In genomic region chr8:70316511-70317504, GRCm38 (mm10) we compare ENCODE assay signal across 7 mouse cellular contexts. TPM values are rescaled to one million over a fixed set of nuclear protein-coding genes. Genes with fewer than 3 reads are reported as not detected.
DNase-seq lines count a peak whose midpoint lies in the region; ATAC-seq and TF ChIP-seq lines count a peak whose summit lies in the region.

No protein-coding gene starts in this region.

- no peak for TF ChIP-seq CTCF in E14TG2a.4 (conservative IDR thresholded peaks at IDR 0.05; ENCODE audit: low read length)
- no peak for TF ChIP-seq CTCF in left cerebral cortex, adult 2 months (IDR thresholded peaks at IDR 0.05)

- peak; percentile 88 for ATAC-seq in midbrain, embryonic 15.5 days (replicated peaks)

- H3K4me1 ChIP-seq in E14TG2a.4 (replicated peaks; ENCODE audit: low read depth, low read length) (peaks cover 27% of the 10 kb centered on the region), ES-E14 (ENCODE audit: control insufficient read depth in 2 of 2, insufficient read depth in 2 of 2, low read length in 2 of 2, poor library complexity in 1 of 2) (peaks cover 0 to 7% of the 10 kb centered on the region in 2 experiments; a peak in 1 of 4 replicates)
- H3K4me1 ChIP-seq in midbrain, embryonic 15.5 days = peaks cover 31% of the 10 kb centered on the region

- H3K9ac ChIP-seq in ES-E14 (ENCODE audit: insufficient read depth, low read depth, low read length, poor library complexity, severe bottlenecking) = peak overlapping the region; percentile 62; the same call in 1 of the 2 replicates
- peak overlapping the region; percentile 93 for H3K9ac ChIP-seq in midbrain, embryonic 15.5 days

- WGBS in midbrain, embryonic 15.5 days = 5% methylated on average over 15 of the region's 15 CpGs

- H3K4me3 ChIP-seq in E14TG2a.4 (replicated peaks; ENCODE audit: low read length) (peak overlapping the region; percentile 81), ES-E14 (ENCODE audit: insufficient read depth in 1 of 2, low read depth in 1 of 2, low read length in 2 of 2, poor library complexity in 1 of 2, severe bottlenecking in 1 of 2) (peak overlapping the region; percentile 71 to 72; a peak in 3 of 4 replicates)
- H3K4me3 ChIP-seq in left cerebral cortex, adult 2 months = peak overlapping the region; percentile 93
- H3K4me3 ChIP-seq in midbrain, embryonic 15.5 days = peak overlapping the region; percentile 84

- peaks cover 22% of the 10 kb centered on the region for H3K36me3 ChIP-seq in E14TG2a.4 (ENCODE audit: insufficient read depth, low read length)
- peaks cover 12% of the 10 kb centered on the region; the same call in 1 of the 2 replicates for H3K36me3 ChIP-seq in ES-E14 (ENCODE audit: control insufficient read depth, insufficient read depth, low read length, poor library complexity, severe bottlenecking)
- peaks cover 7% of the 10 kb centered on the region; the same call in 1 of the 2 replicates for H3K36me3 ChIP-seq in midbrain, embryonic 15.5 days (replicated peaks)

- no peaks in the 10 kb centered on the region for H3K9me3 ChIP-seq in E14TG2a.4 (ENCODE audit: low read length)
- H3K9me3 ChIP-seq in ES-E14 (ENCODE audit: control insufficient read depth, insufficient read depth, low read depth, low read length) = no peaks in the 10 kb centered on the region
- no peaks in the 10 kb centered on the region for H3K9me3 ChIP-seq in midbrain, embryonic 15.5 days

- H3K4me2 ChIP-seq in midbrain, embryonic 15.5 days = peak overlapping the region; percentile 95

- intact Hi-C loops in left cerebral cortex, adult 2 months (cut with DNase I) = no loop called here

- DNase-seq in ES-E14 (ENCODE audit: low read depth, low spot score) = peak; percentile 76
- DNase-seq in embryo, embryonic 10.5 days (ENCODE audit: low spot score) = peak; percentile 93
- peak; percentile 36 for DNase-seq in gastrocnemius, postnatal 25 days
- peak; percentile 83 to 88 for DNase-seq in left cerebral cortex, adult 2 months (ENCODE audit: extremely low spot score in 1 of 2, low spot score in 2 of 2)
- no peak for DNase-seq in spleen, adult 12 weeks (ENCODE audit: low spot score)

- in situ Hi-C loops in ES-E14 (cut with MboI; ENCODE audit: low sequenced_read_pairs in 2 of 2, unreplicated experiment in 2 of 2) = no loop called here

- H3K27me3 ChIP-seq in E14TG2a.4 (ENCODE audit: insufficient read depth, low read length) = peaks cover 29% of the 10 kb centered on the region
- no peaks in the 10 kb centered on the region for H3K27me3 ChIP-seq in midbrain, embryonic 15.5 days (replicated peaks)

- no peak overlapping the region for H3K27ac ChIP-seq in ES-E14 (ENCODE audit: insufficient read depth, low read depth, low read length, poor library complexity, severe bottlenecking)
- peak overlapping the region; percentile 97 for H3K27ac ChIP-seq in left cerebral cortex, adult 2 months
- H3K27ac ChIP-seq in midbrain, embryonic 15.5 days = peak overlapping the region; percentile 97

TF ChIP-seq in ES-E14, 5 proteins besides CTCF, POLR2A, EP300 and RAD21:
- TF ChIP-seq HCFC1 (IDR thresholded peaks at IDR 0.05; ENCODE audit: borderline replicate concordance, insufficient read depth, low read length) (no peak), MAFK (IDR thresholded peaks at IDR 0.05; ENCODE audit: insufficient read depth, low read depth, low read length) (no peak), ZNF384 (IDR thresholded peaks at IDR 0.05; ENCODE audit: low read depth, low read length) (no peak), ZC3H11A (IDR thresholded peaks at IDR 0.05; ENCODE audit: borderline replicate concordance, low read depth, low read length) (no peak), CHD2 (IDR thresholded peaks at IDR 0.05; ENCODE audit: low read depth, low read length) (no peak)

RNA-seq across cellular contexts. Expression of gene Cers1, which starts 1.2 kb away (rescaled TPM):
- 1.9 and 4.7 TPM in 2 replicates for total RNA-seq in ES-E14 (2012; rRNA removed)
- 10 to 100 TPM; 13.8 to 15.8 TPM for total RNA-seq in gastrocnemius, postnatal 25 days (2021)
- 100 to 1,000 TPM in 1 of 2 experiments, 10 to 100 TPM in 1; 94.8 to 104 TPM for total RNA-seq in left cerebral cortex, adult 2 months (2021)
- 38.2 and 40.1 TPM in 2 replicates for polyA plus RNA-seq in midbrain, embryonic 15.5 days (2015; fragmentation: Nextera tagmentation; extraction: Ambion mirVana)

RNA-seq across cellular contexts. Expression of gene Gdf1, which starts 12.8 kb away (rescaled TPM):
- 7.5 and 24.5 TPM in 2 replicates for total RNA-seq in ES-E14 (2012; rRNA removed)
- total RNA-seq in gastrocnemius, postnatal 25 days (2021) = 1 to 10 TPM in 1 of 2 experiments, under 1 TPM in 1; 0.72 to 2.5 TPM
- 10 to 100 TPM in 1 of 2 experiments, 1 to 10 TPM in 1; 8.2 to 17.1 TPM for total RNA-seq in left cerebral cortex, adult 2 months (2021)
- polyA plus RNA-seq in midbrain, embryonic 15.5 days (2015; fragmentation: Nextera tagmentation; extraction: Ambion mirVana) = 5.3 and 7.4 TPM in 2 replicates

RNA-seq across cellular contexts. Expression of gene Cope, which starts 14.5 kb away (rescaled TPM):
- 101 and 112 TPM in 2 replicates for total RNA-seq in ES-E14 (2012; rRNA removed)
- 100 to 1,000 TPM; 113 to 119 TPM for total RNA-seq in gastrocnemius, postnatal 25 days (2021)
- total RNA-seq in left cerebral cortex, adult 2 months (2021) = 100 to 1,000 TPM; 137 to 145 TPM
- 299 and 322 TPM in 2 replicates for polyA plus RNA-seq in midbrain, embryonic 15.5 days (2015; fragmentation: Nextera tagmentation; extraction: Ambion mirVana)

RNA-seq across cellular contexts. Expression of gene Ddx49, which starts 14.5 kb away (rescaled TPM):
- 71.0 and 73.3 TPM in 2 replicates for total RNA-seq in ES-E14 (2012; rRNA removed)
- total RNA-seq in gastrocnemius, postnatal 25 days (2021) = 10 to 100 TPM; 26.9 to 30.7 TPM
- 10 to 100 TPM; 43.9 to 47.5 TPM for total RNA-seq in left cerebral cortex, adult 2 months (2021)
- 44.5 and 48.0 TPM in 2 replicates for polyA plus RNA-seq in midbrain, embryonic 15.5 days (2015; fragmentation: Nextera tagmentation; extraction: Ambion mirVana)

RNA-seq across cellular contexts. Expression of gene Homer3, which starts 34.2 kb away (rescaled TPM):
- 34.4 and 39.0 TPM in 2 replicates for total RNA-seq in ES-E14 (2012; rRNA removed)
- 1 to 10 TPM; 3.0 to 4.7 TPM for total RNA-seq in gastrocnemius, postnatal 25 days (2021)
- total RNA-seq in left cerebral cortex, adult 2 months (2021) = 1 to 10 TPM; 6.9 to 7.3 TPM
- polyA plus RNA-seq in midbrain, embryonic 15.5 days (2015; fragmentation: Nextera tagmentation; extraction: Ambion mirVana) = 37.9 and 41.2 TPM in 2 replicates

Comparison
In these comparisons a context has a peak if more than half of its experiments do, and no peak if none do; other contexts are left out.
1. RNA of gene Cers1, which starts 1.2 kb away (total RNA-seq): 94.8 to 104 TPM in left cerebral cortex, adult 2 months; 13.8 to 15.8 TPM in gastrocnemius, postnatal 25 days and 1.9 to 4.7 TPM in ES-E14; every median in the first group is over 4 times any median in the second.
2. Peak in every context shown above with its lines, with median percentiles within 50 percentile points of each other: H3K4me3 ChIP-seq.